Mouse (Mus musculus): ENCODE data around the gene Efna1.

DNA sequence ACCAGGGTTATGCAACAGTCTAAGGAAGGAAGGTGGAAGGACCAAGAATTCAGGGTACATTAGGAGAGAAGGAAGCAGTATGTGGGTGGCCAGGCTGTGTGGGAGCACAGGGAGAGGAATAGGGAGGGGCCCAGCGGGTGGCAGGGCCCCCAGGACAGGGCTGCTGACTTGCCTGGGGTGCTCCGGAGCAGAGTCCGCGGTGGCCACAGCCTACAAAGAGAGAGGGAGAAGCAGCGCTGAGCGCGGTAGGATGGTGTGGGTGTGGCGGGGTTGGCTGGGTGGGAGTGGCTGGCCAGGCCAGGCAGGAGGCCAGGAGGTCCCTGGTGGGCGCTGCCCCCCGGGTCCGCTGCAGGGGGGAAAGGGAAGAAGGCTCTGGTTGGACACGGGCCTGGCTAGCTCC lies 42.4 kb downstream of the Efna1 start:
- TF ChIP-seq POLR2A (IDR thresholded peaks at IDR 0.05; ENCODE audit: extremely low read depth, insufficient read depth, low read length) (no peak), CTCF (IDR thresholded peaks at IDR 0.05; ENCODE audit: low read depth, low read length) (no peak)
